Mouse (Mus musculus) effector memory CD4-positive, alpha-beta T cell, adult 5 months (primary cell): ENCODE results near the gene Patj. TPM values are rescaled to one million over a fixed set of nuclear protein-coding genes. Genes with fewer than 3 reads are reported as not detected.

Experiments
- polyA plus RNA-seq: library from polyadenylated mRNA; unstranded; fragments of 100-300 nt; shearing (Covaris generic); gene quantifications from one replicate; pipeline ENCODE4 v1.2.1, GENCODE M21; 2017

The Patj gene
- 45.0 TPM for polyA plus RNA-seq

DNA sequence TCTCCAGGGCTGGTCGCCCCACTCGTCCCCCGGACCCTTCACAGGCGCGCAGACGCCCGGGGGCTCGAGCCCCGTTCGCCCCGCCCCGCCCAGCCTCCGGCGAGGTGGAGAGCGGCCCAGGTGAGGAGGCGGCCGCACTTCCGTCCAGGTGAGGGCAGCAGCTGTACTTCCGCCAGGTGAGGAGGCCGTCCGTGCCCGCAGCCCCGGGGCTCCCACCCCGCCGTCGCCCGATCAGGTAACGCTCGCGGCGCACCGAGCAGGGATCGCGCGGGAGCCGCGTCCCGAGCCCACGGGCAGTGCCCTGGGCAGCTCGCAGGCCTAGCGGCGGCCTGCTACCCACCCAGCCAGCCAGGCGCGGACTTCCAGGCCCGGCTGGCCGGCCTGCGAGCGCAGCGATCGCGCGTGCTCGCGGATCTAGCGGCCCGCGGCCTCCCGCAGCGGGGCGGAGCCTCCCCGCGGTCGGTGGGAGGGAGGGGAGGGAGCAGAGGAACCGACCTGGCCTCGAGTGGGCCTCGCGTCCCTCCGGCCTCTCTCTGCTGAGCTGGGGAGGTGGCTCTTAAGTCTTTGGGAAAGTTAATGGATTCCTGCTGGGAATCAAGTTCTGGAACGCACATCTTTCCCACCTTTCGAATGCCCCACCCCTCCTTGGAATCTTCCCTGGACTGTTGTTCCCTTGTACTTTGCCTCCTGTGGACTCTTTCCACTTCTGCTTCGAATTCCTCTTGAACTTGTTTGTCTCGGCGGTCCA is at the start of gene Patj:
Patj (plus strand) TSS at position 96 of the 748 bp plus-strand sequence.

DNA sequence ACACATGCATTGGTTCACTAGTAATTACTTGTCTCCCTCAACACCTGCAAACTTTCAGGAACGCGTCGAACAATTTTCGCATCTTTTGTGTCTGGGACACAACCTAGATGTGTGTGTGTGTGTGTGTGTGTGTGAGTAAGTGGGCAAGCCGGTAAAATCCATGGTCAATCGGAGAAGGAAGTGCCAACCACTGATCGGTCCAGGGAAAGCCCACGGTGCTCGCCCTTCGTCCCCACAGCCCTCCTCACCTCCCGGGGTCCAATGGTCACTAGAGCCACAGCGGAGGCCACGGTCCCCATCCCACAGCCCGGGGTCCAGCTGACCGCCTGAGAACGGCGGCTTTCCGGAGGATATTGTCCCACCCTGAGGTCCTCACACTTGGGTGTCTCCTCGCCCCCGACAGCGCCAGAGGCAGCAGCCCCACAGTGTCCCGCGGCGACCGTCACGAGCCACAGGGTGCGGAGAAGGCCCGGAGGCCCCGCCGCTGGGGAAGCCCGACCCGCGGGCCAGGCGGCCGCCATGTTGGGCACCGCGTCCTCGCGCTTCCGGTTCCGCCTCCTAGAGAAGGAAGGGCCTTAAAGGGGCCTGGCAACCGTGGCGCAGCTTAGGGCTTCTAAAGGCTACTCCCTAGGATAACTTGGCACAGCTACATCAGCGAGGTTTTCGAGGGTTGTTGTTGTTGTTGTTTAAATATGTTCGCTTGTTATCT is 12.7 kb upstream of the Patj start, which contains the start of gene Tm2d1:
Tm2d1 (minus strand) TSS at position 591 of the 709 bp plus-strand sequence.

DNA sequence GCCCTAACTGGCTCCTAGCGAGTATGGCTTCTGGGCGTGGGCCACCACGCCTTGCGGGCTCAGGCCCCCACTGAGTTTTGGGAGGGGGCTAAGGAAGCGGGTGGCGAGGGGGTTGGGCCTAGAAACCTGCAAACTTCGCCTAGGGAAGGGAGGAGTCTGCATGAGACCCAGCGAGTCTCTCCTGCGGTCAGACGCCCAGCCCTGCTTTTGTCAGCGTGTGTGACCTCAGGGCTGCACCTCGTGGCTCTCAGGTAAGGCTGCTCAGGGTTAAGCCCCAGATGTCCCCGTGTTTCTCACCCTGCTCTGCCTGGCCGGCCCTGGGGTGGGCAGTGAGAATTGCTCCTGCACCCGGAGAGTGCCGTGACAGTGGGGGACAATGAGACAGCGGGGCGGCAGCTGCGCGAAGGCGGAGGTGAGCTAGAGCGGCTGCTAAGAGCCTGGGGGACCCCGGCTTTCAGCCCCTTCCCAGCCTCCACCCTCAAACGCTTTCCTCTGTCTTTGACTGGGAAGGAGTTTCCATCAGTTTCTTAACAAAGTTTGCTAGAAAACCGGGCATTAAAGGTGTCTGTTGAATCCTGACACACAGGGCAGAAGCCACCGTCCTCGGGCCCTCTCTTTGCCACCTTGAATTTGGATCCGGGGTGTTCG is 331.1 kb downstream of the Patj start, which contains the start of gene L1td1:
L1td1 (plus strand) TSS at position 145 of the 648 bp plus-strand sequence.

Other genes with a start within 250 kb of the Patj start
- gene Tm2d1, start 12.5 kb upstream of the Patj start, polyA plus RNA-seq, result 80.7 TPM